Mouse (Mus musculus): Measurements from ENCODE around the gene Drg1. TPM values are rescaled to one million over a fixed set of nuclear protein-coding genes. Genes with fewer than 3 reads are reported as not detected.

The Drg1 gene
- polyA plus RNA-seq, 1 experiment = 85.9 TPM

DNA sequence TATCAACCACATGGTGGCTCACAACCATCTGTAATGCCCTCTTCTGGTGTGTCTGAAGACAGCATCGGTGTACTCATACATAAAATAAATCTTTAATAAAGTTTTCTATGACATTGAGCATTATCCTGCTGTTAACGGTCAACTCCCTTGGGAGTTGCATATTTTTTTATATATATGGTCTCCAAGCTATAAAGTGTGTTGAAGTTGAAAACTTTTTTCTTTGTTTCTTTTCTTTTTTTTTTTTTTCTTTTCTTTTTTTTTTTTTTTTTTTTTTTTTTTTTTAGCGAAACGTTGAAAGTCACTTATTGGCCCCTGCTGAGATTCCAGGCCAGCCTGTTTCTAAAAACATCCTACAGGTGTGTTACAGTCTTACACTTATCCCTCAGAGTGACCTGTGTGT is 32.5 kb downstream of the Drg1 start:
- DNase-seq = no peak
- TF ChIP-seq CTCF (IDR thresholded peaks at IDR 0.05; ENCODE audit: borderline replicate concordance, insufficient read depth, low read depth, low read length) (no peak), POLR2A (IDR thresholded peaks at IDR 0.05; ENCODE audit: borderline replicate concordance, insufficient read depth, low read length) (no peak)
- Histone ChIP-seq H3K4me3 (replicated peaks; ENCODE audit: insufficient read depth, low read depth, low read length) (no peak overlapping the region), H3K27ac (ENCODE audit: insufficient read depth, low read length) (no peak overlapping the region), H3K27me3 (ENCODE audit: control insufficient read depth, insufficient read depth, low read length) (no peaks in the 10 kb centered on the region), H3K4me1 (ENCODE audit: control insufficient read depth, insufficient read depth, low read length) (no peaks in the 10 kb centered on the region)
- WGBS = 86% methylated on average over 4 of the region's 4 CpGs

DNA sequence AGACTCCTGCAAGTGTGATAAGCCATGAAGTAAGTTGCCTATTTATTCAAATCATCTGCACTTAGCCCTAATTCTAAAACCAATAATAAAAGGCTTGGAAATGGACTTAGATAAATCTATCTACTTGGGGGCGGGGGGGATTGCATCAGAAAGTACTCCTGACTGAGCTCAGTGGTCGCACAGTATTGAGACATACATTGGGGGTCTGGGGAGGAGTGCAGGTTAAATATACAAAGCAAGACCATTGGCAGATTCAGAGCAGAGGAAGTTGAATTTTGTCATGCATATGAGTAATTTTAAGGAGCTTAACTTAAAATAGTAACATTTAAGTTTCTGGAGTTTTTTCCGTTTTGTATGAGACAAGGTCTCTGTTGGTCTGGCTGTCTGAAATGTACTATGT is 34.0 kb downstream of the Drg1 start:
- H3K27ac ChIP-seq (ENCODE audit: insufficient read depth, low read length) = no peak overlapping the region
- no peaks in the 10 kb centered on the region for H3K4me1 ChIP-seq (ENCODE audit: control insufficient read depth, insufficient read depth, low read length)
- H3K27me3 ChIP-seq (ENCODE audit: control insufficient read depth, insufficient read depth, low read length) = no peaks in the 10 kb centered on the region
- TF ChIP-seq POLR2A (IDR thresholded peaks at IDR 0.05; ENCODE audit: borderline replicate concordance, insufficient read depth, low read length) (no peak), CTCF (IDR thresholded peaks at IDR 0.05; ENCODE audit: borderline replicate concordance, insufficient read depth, low read depth, low read length) (no peak)
- DNase-seq = no peak
- WGBS = 88% methylated on average over 3 of the region's 3 CpGs
- H3K4me3 ChIP-seq (replicated peaks; ENCODE audit: insufficient read depth, low read depth, low read length) = no peak overlapping the region

DNA sequence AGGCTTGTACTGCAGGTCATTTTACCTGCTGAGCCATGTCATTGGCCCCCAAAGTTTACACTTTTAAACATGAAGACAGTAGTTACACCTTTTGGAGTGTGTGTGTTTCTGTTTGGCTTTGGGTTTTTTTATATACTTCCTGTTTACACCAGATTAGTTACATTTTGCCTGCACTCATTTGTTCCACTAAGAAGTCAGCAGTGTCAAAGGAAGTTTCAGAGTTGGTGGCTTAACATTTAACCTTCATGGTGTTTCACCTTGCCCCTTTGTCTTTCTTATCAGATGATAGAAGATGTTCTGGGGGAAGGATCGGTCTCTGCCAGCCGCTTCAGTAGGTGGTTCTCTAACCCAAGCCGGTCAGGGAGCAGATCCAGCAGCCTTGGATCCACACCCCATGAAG is 39.1 kb downstream of the Drg1 start:
- Histone ChIP-seq H3K4me3 (replicated peaks; ENCODE audit: insufficient read depth, low read depth, low read length) (no peak overlapping the region), H3K4me1 (ENCODE audit: control insufficient read depth, insufficient read depth, low read length) (no peaks in the 10 kb centered on the region), H3K27me3 (ENCODE audit: control insufficient read depth, insufficient read depth, low read length) (no peaks in the 10 kb centered on the region), H3K27ac (ENCODE audit: insufficient read depth, low read length) (no peak overlapping the region)
- TF ChIP-seq POLR2A (IDR thresholded peaks at IDR 0.05; ENCODE audit: borderline replicate concordance, insufficient read depth, low read length) = no peak
- TF ChIP-seq CTCF (IDR thresholded peaks at IDR 0.05; ENCODE audit: borderline replicate concordance, insufficient read depth, low read depth, low read length) = no peak
- no peak for DNase-seq
- WGBS = 91% methylated on average over 3 of the region's 3 CpGs

DNA sequence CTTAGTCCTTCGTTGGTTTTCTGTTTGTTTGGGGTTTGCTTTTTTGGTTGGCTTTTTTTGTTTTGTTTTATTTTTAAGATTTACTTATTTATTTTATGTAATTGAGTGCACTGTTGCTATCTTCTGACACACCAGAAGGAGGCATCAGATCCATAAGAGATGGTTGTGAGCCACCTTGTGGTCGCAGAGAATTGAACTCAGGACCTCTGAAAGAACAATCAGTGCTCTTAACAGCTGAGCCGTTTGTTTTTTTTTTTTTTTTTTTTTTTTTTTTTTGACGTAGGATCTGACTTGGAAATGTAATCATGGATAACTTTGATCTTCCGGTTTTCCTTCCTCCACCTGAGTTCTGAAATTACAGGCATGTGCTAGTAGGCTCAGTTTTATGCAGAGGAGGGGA is 43.1 kb downstream of the Drg1 start:
- TF ChIP-seq CTCF (IDR thresholded peaks at IDR 0.05; ENCODE audit: borderline replicate concordance, insufficient read depth, low read depth, low read length) = no peak
- TF ChIP-seq POLR2A (IDR thresholded peaks at IDR 0.05; ENCODE audit: borderline replicate concordance, insufficient read depth, low read length) = no peak
- DNase-seq = no peak
- no peaks in the 10 kb centered on the region for H3K4me1 ChIP-seq (ENCODE audit: control insufficient read depth, insufficient read depth, low read length)
- 65% methylated on average over 5 of the region's 5 CpGs for WGBS
- no peak overlapping the region for H3K4me3 ChIP-seq (replicated peaks; ENCODE audit: insufficient read depth, low read depth, low read length)
- no peaks in the 10 kb centered on the region for H3K27me3 ChIP-seq (ENCODE audit: control insufficient read depth, insufficient read depth, low read length)
- no peak overlapping the region for H3K27ac ChIP-seq (ENCODE audit: insufficient read depth, low read length)

DNA sequence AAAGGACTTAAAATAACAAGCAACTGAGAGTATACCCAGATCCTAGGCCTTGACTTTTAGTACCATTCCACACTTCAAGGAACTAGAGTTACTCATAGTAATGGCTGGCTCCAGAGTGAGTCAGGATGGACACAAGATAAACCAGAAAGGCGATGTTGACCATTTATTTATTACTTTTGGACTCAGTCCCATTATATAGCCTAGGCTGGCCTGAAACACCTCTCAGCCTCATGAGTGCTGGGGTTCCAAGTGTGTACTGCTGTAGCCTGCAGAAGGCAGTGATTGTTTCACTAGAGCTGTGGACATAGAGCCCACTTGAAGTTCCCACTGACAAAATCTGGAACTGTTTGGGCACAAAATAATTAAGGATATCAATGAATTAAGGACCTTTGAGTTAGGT is 53.7 kb downstream of the Drg1 start:
- TF ChIP-seq POLR2A (IDR thresholded peaks at IDR 0.05; ENCODE audit: borderline replicate concordance, insufficient read depth, low read length) (no peak), CTCF (IDR thresholded peaks at IDR 0.05; ENCODE audit: borderline replicate concordance, insufficient read depth, low read depth, low read length) (no peak)
- Histone ChIP-seq H3K4me3 (replicated peaks; ENCODE audit: insufficient read depth, low read depth, low read length) (no peak overlapping the region), H3K4me1 (ENCODE audit: control insufficient read depth, insufficient read depth, low read length) (no peaks in the 10 kb centered on the region), H3K27me3 (ENCODE audit: control insufficient read depth, insufficient read depth, low read length) (no peaks in the 10 kb centered on the region), H3K27ac (ENCODE audit: insufficient read depth, low read length) (no peak overlapping the region)
- WGBS = 83% methylated on average over 1 of the region's 1 CpGs
- DNase-seq = no peak

DNA sequence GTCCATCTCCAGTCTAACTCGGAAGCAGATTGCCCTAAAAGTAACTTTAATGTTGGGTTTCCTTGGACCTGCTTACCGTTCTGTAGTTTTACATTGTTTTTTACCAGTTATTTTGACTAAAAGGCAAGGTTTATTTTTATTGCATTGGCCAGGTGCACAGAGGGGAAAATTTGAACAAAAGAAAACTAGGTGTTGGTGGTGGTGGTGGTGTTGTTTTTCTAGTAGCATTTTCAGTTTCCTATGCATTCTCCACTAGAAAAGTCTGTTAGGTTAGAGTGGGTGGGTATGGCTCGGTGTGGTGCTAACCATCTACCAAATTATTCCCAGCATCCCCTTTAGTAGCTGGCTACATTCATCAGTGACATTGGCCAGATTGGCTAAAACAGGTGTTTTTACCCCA is 59.4 kb downstream of the Drg1 start:
- Histone ChIP-seq H3K4me3 (replicated peaks; ENCODE audit: insufficient read depth, low read depth, low read length) (no peak overlapping the region), H3K27me3 (ENCODE audit: control insufficient read depth, insufficient read depth, low read length) (no peaks in the 10 kb centered on the region), H3K4me1 (ENCODE audit: control insufficient read depth, insufficient read depth, low read length) (peaks cover 4% of the 10 kb centered on the region; the same call in 1 of the 2 replicates), H3K27ac (ENCODE audit: insufficient read depth, low read length) (no peak overlapping the region)
- DNase-seq = no peak
- no peak for TF ChIP-seq CTCF (IDR thresholded peaks at IDR 0.05; ENCODE audit: borderline replicate concordance, insufficient read depth, low read depth, low read length)
- WGBS = 94% methylated on average over 3 of the region's 3 CpGs

DNA sequence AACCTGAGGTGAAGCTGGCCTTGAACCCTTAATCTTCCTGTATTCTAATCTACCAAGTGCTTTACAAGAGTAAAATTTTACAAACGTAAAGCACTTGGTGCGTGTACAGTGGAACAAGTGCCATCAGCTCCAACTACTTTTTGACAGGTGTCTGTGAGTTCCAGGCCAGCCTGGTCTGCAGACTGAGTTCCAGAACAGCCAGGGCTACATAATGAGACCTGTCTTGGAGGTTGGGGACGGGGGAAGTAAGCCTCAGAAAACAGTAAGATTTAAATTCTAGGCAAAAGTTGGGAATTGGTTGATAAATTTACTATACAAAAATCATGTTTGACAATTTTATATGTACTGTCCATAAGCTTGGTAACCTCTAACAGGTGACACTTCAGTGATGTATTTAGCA is 61.0 kb downstream of the Drg1 start:
- DNase-seq = no peak
- TF ChIP-seq CTCF (IDR thresholded peaks at IDR 0.05; ENCODE audit: borderline replicate concordance, insufficient read depth, low read depth, low read length) (no peak), POLR2A (IDR thresholded peaks at IDR 0.05; ENCODE audit: borderline replicate concordance, insufficient read depth, low read length) (no peak)
- no peak overlapping the region for H3K4me3 ChIP-seq (replicated peaks; ENCODE audit: insufficient read depth, low read depth, low read length)
- H3K4me1 ChIP-seq (ENCODE audit: control insufficient read depth, insufficient read depth, low read length) = peaks cover 4% of the 10 kb centered on the region; the same call in 1 of the 2 replicates
- 89% methylated on average over 3 of the region's 3 CpGs for WGBS
- H3K27ac ChIP-seq (ENCODE audit: insufficient read depth, low read length) = no peak overlapping the region
- no peaks in the 10 kb centered on the region for H3K27me3 ChIP-seq (ENCODE audit: control insufficient read depth, insufficient read depth, low read length)

DNA sequence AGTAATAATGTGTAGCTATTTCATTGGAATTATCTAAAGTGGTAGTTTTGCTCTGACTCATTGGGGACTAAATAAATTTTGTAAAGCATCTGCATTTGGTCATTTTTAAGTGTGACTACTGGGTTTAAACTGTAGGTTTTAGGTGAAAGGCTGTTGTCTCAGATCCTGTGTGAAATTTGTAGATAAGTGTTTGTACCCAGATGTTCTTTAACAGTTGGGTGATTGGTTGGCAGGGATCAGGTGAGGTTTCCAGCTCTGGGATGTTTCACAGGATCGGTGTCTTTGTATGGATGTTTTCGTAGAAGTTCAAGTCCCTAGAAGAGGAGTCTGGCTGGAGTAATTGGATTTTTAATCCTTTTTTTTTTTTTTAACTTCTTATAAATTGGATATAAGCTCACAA is 62.4 kb downstream of the Drg1 start:
- WGBS = 89% methylated on average over 2 of the region's 2 CpGs
- peaks cover 4% of the 10 kb centered on the region; the same call in 1 of the 2 replicates for H3K4me1 ChIP-seq (ENCODE audit: control insufficient read depth, insufficient read depth, low read length)
- DNase-seq = no peak
- TF ChIP-seq CTCF (IDR thresholded peaks at IDR 0.05; ENCODE audit: borderline replicate concordance, insufficient read depth, low read depth, low read length) = no peak
- TF ChIP-seq POLR2A (IDR thresholded peaks at IDR 0.05; ENCODE audit: borderline replicate concordance, insufficient read depth, low read length) = no peak
- H3K27me3 ChIP-seq (ENCODE audit: control insufficient read depth, insufficient read depth, low read length) = no peaks in the 10 kb centered on the region
- no peak overlapping the region for H3K27ac ChIP-seq (ENCODE audit: insufficient read depth, low read length)
- H3K4me3 ChIP-seq (replicated peaks; ENCODE audit: insufficient read depth, low read depth, low read length) = no peak overlapping the region
